Mouse (Mus musculus) cerebral cortex, adult 2 months (tissue): ENCODE data around the gene Baiap2l1.

Experiments used
- WGBS: fragments of 180-500 bp; shearing (Covaris S2); methylation state at CpG from one replicate; pipeline ENCODE4 v1.1.7; 2018; 5-methylcytosine and 5-hydroxymethylcytosine counted together

Gene Baiap2l1

DNA sequence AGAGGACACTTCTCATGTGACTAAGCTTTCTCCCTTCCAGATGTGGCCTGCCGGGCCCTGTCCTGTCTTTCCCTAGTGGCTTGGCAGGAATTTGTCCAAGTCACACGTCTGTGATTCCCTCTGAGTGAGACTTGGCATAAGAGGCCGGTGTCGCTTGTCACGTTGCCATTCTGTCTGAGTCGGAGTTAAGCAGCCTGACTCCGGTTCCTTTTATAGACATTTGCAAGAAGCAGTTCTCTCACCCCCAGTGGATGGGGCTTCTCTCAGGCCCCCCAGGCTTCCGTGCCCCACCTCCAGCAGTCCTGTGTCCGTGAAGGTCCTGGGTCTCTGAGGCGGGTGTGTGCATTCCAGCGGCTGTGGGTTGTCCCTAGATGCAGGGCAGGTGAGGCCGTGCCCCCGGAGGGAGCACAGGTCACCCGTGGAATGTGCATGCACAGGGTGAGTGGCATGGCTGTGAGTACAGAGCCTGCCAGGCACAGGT lies 99.7 kb downstream of the Baiap2l1 start:
- WGBS = 16% methylated on average over 14 of the region's 14 CpGs

DNA sequence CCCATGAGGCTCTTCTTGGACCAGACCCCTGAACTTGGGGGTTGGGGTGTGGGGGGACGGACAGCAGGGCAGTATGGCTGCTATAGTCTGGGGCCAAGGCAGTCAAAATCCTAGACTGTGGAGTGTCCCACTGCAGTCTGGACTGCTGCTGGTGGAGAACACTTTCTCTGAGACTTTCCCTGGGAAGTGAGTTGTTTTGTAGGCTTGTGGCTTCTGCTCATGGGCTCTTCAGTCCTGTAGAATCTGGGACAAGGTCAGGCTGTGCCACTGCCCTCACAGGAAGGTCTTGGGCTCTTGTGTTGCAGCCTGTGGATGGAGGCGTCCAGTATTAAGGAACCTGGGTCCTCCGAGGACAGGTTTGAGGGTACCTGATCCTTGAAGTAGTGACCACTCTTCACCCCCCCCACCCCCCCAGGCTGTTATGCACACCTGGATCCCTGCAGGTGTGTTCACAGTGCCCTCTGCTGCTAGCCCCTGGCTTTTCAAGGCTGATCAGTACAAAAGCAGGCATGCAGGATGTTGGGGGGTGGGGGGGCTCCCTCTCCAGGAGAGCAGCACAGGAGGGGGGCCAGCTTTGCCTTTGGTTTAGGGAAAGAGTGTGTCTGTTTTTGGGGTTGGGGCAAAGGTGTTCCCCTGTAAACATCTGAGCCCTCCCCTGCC lies 100.3 kb downstream of the Baiap2l1 start:
- WGBS = 61% methylated on average over 3 of the region's 3 CpGs

DNA sequence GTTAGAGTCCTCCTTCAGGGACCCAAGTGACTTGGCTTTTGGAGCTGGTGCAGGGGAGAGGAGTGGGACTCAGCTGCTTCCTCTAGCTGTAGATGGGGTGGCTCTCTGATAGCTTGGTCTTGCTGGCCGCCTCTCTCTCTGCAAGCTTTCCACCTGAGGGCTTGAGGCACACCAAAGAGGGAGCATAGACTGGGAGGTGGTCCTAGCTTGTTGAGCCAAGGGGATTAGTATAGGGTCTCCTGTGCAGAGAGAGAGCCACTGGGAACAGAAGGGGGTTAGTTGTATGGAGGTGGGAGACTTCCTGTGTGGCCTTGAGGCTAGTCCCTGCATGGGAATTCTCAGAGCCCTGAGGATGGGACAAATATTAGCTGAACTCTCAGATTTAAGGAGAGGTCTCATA lies 101.0 kb downstream of the Baiap2l1 start:
- 50% methylated on average over 1 of the region's 1 CpGs for WGBS

DNA sequence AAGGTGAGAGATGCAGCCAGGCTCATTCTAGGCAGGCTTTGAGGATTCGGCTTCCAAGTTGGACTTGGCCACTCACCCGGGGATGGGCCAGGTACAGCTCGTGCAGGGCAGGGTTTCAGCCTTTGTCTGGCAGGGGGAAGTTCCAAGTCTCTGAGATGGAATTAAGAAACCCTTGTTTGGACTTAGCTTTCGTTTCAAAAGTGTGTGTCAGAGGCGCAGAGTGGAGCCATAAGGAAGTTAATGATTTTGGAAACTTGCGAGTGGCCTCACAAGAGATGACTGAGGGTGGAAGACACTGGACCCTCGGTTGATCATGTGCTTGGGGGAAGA lies 101.4 kb downstream of the Baiap2l1 start:
- 13% methylated on average over 7 of the region's 7 CpGs for WGBS

DNA sequence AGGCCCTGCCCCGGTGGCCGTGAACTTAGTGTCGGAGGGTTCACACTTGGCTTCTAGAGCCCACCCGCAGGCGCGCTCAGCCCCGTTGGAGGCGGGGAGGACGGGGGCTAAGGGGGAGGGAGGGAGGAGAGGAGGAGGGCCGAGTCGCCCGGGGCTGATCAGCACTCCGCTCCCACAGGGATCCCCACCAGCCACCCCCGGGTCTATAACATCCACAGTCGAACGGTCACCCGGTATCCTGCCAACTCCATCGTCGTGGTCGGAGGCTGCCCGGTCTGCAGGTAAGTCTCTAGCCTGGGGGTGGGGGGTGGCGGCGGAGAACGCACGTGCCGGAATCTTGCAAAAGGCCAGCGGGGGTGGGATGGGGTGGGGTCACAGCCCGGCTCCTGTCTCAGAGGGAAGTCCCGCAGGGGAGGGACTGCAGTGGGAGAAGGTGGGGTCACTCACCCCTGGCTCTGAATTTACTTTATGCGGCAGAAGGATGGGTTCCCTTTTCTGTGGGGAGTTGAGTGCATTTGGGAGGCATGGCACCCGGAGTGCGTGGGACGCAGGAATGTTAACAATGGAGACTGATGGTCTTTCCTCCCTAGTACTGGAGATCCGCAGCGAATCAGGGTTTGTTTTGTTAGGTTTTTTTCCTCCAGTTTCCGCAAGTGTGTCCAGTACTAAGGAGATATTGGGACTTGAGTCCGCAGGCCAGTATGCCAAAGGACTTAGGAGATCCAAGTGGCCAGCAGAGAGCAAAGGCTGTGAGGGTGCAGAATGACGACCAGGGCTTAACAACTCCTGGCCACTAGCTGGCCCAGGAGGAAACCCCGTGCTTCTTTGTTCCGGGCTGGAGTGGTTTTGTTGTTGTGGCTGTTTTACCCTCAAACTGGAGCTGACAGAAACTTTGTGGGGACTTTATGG lies 102.0 kb downstream of the Baiap2l1 start:
- under 1% methylated on average over 38 of the region's 40 CpGs for WGBS

DNA sequence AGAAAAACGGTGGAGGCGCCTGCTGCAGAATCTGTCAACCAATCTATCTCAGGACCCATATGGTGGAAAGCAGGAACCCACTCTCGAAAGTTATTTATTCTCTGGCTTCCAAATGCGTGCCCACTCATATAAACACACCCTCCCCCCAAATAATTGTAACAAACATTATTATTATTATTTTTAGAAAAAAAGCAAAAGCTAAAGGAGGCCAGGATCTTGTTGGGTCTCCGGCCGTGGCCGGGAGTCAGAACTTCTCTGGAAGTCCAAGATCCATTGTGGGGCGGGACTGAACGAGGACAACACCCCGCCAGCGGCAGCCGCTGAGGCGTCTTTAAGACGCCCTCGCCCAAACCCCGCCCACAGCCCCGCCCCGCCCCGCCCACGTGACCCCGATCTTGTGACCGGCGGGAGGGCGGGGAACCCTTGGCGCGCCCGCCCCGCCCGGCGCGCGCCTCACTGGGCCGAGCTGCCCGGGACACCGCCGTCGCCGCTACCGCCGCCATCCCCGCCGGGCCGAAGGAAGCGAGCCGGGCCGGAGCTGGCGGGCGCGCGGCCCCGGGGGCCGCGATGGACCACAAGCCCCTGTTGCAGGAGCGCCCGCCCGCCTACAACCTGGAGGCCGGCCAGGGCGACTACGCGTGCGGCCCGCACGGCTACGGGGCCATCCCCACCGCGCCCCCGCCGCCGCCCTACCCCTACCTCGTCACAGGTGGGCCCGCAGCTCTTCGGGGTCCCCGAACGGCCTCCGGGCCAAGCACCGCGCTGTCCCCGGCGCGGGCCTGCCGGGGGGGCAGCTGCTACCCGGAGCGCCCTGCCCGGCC lies 102.9 kb downstream of the Baiap2l1 start:
- WGBS = under 1% methylated on average over 57 of the region's 84 CpGs

DNA sequence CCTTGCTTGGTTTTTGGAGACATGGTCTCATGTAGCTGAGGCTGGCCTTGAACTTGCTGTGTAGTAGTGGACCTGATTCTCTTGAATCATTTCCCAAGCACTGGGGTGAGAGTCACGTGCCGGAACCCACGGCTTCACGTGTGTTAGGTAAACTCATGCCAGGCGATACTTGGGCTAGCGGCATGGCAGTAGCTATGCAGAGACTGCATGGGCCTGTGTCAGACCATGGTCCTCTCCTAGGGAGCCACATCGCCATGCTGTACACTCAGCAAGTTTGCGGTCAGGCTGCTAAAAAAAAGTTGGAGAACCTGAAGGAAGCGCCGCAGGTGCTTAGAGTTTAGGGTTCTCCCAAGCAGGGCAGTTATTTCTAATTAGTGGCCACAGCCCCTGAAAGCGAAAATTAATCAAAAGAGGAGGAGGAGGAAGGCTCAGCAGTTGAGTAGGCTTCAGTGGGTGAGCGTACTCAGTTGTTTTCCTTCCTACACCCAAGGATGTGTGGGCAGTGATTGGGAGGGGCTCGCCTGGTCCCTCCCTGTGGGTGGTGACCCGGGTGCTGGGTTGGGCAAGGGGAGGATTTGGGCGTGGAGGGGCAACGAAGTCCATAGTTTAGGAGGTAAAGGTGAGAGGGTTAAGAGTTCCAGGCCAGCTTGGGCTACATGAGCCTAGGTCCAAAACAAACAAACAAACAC lies 103.6 kb downstream of the Baiap2l1 start:
- WGBS = 57% methylated on average over 16 of the region's 16 CpGs

DNA sequence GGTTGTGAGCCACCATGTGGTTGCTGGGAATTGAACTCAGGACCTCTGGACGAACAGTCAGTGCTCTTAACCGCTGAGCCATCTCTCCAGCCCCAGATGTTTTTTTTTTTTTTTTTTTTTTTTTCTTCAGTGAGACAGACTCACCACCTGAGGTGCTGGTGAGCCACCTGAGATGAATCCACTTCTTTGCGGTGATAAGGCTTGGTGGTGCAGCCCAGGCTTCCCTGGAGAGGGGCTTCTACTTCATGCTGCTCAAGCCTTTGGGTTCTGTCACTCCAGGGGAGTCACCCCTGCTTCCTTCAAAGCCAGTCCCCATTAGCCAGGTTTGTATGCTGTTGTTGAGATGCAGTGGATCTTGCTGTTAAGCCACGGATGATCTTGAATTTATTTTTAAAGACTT lies 104.7 kb downstream of the Baiap2l1 start:
- WGBS = 72% methylated on average over 4 of the region's 4 CpGs

DNA sequence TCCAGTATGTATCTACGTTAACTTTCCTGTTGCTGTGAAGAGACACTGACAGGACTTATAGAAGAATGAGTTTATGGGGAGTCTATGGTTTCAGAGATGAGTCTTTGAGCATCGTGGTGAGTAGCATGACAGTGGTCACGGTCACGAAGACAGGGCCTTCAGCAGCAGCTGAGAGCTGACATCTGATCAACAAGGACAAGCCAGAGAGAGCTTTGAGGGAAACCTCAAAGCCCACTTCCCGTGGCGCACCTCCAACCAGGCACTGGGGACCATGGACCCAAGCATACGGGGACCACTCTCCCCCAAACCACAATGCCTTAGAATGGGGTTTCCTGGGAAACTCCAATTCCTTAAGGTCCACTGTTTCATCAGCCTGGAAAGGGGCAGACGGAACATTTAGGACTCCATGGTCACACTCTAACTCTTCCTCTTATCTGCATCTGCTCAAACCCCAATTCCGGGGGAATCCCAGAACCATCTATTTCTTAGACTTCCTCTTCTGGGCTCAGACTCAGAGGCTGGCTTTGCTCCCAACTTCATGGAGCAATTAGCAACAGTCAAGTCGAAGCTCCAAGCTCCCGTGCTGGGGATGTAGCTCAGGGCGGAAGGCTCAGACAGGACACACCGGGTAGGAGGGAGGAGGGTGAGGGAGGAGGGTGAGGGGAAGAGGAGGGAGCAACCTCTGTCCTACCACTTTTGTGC lies 105.9 kb downstream of the Baiap2l1 start:
- 79% methylated on average over 13 of the region's 13 CpGs for WGBS

DNA sequence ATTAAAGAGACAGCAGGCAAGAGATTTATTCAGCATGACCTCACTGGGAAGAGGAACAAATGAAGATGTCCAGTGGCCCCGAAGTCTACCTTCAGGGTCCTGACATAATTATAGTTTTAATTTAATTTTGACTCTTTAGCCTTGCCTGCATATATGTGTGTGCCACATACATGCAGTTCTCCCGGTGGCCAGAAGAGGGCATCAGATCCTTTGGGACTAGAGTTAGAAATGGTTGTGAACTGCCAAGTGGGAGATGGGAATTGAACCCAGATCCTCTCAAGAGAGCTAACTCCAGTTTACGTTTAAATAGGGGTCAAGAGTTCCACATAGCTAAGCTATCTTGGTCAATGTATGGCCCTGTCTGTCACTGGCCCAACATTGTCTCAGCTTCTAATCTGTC lies 108.0 kb downstream of the Baiap2l1 start:
- 90% methylated on average over 3 of the region's 3 CpGs for WGBS

DNA sequence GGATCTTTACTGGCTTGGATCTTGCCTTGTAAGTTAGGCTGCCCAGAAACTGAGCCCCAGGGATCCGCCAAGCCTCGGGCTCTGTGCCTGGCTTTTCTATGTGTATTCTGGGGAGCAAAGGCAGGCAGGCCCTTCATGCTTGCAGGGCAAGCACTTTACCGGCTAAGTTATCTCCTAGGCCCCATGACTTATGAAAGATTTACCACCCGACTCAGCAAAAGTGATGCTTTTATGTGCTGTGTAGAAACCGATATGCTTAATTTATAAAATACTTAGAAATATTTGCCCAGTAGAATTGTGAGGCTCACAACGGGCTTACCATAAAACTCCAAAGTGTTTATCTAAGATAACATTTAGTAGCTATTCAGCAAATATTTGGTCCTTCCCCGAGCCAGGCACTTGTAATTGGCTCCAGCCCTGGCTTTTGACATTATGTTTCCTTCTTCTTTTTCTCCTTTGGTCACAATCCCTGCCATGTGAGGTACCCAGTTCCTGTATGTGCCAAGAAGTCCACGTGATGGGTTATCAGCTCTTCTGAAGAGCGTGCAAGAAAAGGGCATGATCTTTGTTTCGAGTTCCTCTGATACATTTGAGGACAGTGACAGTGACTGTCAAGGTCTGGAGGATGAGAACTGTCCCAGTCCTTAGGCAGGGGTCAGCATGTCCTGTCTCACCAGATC lies 109.9 kb downstream of the Baiap2l1 start:
- WGBS = 84% methylated on average over 10 of the region's 10 CpGs

DNA sequence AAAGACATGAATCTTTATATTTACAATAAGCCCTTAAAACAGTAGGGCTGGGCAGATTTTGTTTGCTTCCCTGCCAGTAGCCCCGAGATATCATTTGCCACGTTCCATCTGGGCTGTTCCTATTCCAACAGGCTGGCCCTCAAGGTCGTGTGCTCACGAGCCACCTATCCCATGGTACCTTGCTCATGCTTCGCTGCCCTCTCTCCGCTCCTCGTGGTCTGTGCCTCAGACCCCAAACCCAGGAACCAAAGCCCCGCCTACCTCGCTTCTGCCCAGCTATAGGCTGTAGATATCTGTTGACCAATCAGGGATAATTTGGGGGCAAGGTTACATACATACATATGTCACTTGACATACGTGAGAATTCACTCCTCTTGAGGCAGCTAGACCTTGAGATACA lies 110.6 kb downstream of the Baiap2l1 start:
- 85% methylated on average over 10 of the region's 10 CpGs for WGBS

DNA sequence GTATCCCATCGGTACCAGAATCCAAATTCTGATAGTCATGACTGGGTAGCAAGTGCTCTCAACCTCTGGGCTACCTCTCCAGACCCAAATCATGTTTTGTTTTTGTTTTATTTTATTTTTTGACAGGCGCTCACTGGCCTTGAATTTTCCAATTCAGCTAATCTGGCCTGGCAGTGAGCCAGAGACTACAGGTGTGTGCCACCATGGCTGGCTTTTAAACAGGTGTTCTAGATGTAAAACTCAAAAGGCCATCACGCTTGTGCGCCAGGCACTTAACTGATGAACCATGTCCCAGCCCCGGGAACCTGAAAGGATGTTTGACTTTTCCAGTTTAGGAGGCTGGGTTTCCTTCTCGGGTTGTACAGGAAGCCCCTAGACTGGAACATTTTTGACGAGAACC lies 111.2 kb downstream of the Baiap2l1 start:
- 89% methylated on average over 7 of the region's 7 CpGs for WGBS

DNA sequence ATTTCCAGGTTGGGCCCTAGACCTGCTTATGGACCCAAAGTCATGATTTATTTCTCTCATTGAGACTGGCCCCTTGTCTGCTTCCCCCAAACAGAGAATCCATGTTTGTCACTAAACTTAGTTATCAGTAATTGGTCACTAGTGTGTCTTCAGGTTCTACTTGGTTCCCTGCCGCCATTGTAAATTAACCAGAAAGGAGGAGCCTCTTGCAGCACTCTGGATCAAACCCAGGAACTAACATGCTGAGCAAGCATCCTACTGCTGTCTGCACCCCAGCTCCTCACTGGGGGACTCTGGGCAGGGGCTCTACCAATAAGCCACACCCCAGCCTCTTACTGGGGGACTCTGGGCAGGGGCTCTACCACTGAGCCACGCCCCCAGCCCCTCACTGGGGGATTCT lies 112.3 kb downstream of the Baiap2l1 start:
- 79% methylated on average over 2 of the region's 2 CpGs for WGBS

DNA sequence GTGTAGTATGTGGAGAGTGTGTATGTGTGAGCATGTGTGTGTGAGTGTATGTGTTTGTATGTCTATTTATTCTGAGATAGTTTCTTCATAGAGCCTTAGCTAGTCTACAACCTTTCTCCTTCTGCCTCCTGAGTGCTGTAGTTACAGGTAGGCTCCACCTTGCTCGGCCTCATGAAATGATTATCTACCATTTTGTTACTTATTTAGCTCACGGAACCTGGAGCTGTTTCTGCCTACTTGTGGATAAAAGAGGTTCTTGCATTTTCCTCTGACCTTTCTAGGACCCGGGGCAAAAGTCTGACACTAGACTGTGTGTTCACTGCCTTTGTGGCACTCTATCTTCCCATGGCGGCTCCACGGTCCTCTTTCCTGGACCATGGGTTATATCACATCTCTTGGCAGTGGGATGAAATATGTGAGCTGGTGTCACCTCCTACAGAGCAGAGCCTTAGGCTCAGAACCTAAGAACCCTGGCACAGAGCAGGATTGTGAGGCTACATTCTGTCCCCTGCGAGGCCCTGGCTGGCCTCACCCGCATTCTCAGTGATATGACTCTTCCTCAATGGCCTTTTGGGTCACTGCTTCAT lies 113.9 kb downstream of the Baiap2l1 start, which contains the start of gene Bri3:
Bri3 (plus strand) TSS at position 537 of the 587 bp plus-strand sequence.
- WGBS = 95% methylated on average over 7 of the region's 7 CpGs

DNA sequence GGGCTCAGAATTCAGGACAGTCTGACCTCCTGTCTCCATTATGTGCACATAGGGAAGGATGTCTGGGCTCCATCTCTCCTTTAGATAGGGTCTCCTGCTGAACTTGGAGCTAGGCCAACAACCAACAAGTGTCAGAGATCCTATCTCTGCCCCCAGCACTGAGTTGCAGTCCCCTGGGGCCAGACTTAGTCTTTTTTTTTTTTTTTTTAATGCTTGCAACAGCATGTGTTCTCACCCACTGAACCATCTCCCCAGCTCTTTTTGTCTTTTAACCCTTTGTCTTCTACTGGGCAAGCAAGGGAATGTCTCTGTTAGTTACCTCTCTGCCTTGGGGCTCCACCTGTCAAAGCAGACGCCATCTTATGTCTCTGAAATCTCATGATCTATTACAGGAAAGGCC lies 118.9 kb downstream of the Baiap2l1 start:
- WGBS = 92% methylated on average over 1 of the region's 1 CpGs

DNA sequence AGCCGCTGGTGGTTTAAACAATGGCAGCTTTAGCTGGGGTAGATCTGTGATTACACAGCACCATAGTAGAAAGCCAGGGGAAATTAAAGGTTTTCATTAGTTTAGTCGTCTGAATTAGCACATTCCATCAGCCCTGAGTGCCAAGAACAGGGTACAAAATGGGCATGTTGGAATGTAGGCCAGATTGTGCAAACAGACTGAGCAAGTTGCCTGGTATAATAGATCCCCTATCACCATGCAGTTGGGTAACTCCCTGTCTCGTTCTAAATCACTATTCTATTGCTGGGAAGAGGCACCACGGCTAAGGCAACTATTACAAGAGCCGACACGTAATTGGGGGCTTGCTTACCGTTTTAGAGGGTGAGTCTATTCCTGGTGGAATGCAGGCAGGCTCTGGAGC lies 123.2 kb downstream of the Baiap2l1 start:
- 63% methylated on average over 7 of the region's 7 CpGs for WGBS

DNA sequence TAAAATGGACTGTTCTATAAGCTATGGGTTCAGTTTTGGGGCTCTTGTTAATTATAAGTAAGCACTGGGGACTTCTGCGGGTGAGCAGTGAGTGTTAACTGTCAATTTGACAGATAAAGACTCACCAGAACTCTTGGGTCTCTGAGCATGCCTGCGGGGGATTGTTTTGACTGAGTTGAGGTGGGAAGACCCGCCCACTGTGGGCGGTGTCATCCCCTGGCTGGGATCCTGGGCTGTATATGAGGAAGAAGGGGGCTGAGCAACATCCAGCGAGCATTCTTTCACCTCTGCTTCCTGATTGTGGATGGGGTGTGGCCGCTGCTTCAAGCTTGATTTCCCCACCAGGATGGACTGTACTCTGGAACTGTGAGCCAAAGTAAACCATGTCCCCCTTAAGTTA lies 123.7 kb downstream of the Baiap2l1 start:
- WGBS = 74% methylated on average over 6 of the region's 6 CpGs

DNA sequence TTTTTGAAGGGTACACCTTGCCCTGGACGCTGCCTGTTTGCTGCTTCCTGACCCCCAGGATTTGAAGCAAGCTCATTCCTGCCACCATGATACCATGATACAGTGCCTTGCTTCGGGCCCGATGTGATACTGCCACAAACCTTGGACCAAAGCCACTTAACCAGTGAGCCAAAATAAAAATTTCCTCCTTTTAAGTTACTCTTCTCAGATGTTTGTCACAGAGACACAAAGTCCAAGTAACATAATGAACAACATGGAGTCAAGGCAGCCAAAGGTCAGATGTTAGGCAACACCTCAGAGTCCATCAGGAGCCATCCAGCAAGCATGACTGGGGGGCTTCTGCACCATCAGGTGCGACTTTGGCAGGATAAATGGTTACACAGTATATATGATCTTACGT lies 125.4 kb downstream of the Baiap2l1 start:
- WGBS = 82% methylated on average over 5 of the region's 5 CpGs

DNA sequence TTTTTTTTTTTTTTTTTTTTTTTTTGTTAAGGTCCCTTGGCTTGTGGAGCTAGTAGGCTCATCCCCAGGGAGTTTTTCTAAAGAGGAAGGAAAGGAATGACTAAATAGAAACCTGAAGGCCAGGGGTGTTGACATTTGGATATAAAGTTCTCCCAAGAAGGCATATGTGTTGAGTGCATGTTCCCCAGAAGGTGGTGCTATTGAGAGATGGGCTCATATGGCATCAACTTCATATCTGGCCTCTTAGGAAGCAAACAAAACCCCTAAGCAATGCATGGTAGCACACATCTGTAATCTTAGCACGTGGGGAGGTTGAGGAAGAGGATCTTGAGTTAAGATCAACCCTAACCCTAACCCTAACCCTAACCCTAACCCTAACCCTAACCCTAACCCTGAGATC lies 126.5 kb downstream of the Baiap2l1 start:
- 73% methylated on average over 1 of the region's 1 CpGs for WGBS
